Mouse (Mus musculus): Measurements from ENCODE around the gene Ang.

DNA sequence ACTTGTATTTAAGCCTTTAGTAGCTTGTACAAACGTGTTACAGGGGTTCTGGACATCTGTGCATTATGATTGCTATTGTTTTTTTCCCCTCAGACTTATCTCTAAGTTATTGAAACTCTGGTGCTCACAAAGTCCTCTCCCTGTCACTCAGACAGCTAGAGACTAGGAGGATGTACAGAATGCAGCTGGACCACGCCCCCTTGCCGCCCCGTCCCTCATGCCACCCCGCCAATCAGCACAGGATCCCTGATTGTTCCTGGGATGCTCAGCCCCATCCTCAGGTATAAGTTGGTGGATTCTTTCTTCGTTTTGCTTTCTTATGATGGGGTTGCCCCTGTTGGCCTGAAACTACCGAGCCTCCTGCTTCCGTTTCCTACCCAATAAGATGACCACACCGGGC lies 22.5 kb downstream of the Ang start:
- TF ChIP-seq ZC3H11A (IDR thresholded peaks at IDR 0.05; ENCODE audit: borderline replicate concordance, low read depth, low read length), result no peak
- TF ChIP-seq CHD2 (IDR thresholded peaks at IDR 0.05; ENCODE audit: low read depth, low read length), result no peak
- no peak for TF ChIP-seq HCFC1 (IDR thresholded peaks at IDR 0.05; ENCODE audit: borderline replicate concordance, insufficient read depth, low read length)

Measured in ES-E14 (cell line).